Mouse (Mus musculus) heart, adult 2 months (tissue): Measurements from ENCODE around the gene Tac1.

ENCODE experiments used
- CTCF ChIP-seq: fragments of 200-600 bp; IDR thresholded peaks from 2 replicates; pipeline ENCODE4 v1.8.1; 2022; ENCODE audit warnings: antibody characterized with exemption, mild to moderate bottlenecking, moderate library complexity
- EP300 ChIP-seq: fragments of 200-500 bp; IDR thresholded peaks from 2 replicates; pipeline ENCODE4 v1.6.1; 2011; ENCODE audit warnings: low read depth, low read length, control low read depth; ENCODE audit not compliant: insufficient read depth

- no peak for TF ChIP-seq EP300
- TF ChIP-seq CTCF = no peak
Measured at GRCm38 (mm10) chr6:7558164-7558563, 3.5 kb downstream of the Tac1 start.
